Mouse (Mus musculus) lung, postnatal 0 days (tissue): ENCODE results near the gene Klhdc8a. TPM values are rescaled to one million over a fixed set of nuclear protein-coding genes. Genes with fewer than 3 reads are reported as not detected.

ENCODE experiments used
- ATAC-seq: fragments of 200-750 bp; cut with Nextera tagmentation; 2 replicates; pipeline ENCODE4 v1.8.0; 2017; ENCODE audit warnings: moderate library complexity
- DNase-seq: peaks from one replicate; pipeline ENCODE4 v3.0.0-alpha.2; 2016; ENCODE audit warnings: low spot score
- H3K27ac ChIP-seq: fragments of 300-500 bp; sonication (generic); 2 replicates; pipeline ENCODE4 v1.5.1; 2014; ENCODE audit warnings: antibody characterized with exemption, mild to moderate bottlenecking, low read length, mixed read lengths
- H3K27me3 ChIP-seq: fragments of 300-500 bp; sonication (generic); replicated peaks from 2 replicates; pipeline ENCODE4 v1.6.1; 2014; ENCODE audit warnings: low read length, mixed read lengths; ENCODE audit not compliant: insufficient read depth
- H3K36me3 ChIP-seq: fragments of 300-500 bp; sonication (generic); 2 replicates; pipeline ENCODE4 v1.6.1; 2014; ENCODE audit warnings: low read length, mixed read lengths; ENCODE audit not compliant: insufficient read depth
- H3K4me1 ChIP-seq: fragments of 300-500 bp; sonication (generic); 2 replicates; pipeline ENCODE4 v1.6.1; 2014; ENCODE audit warnings: antibody characterized with exemption, low read depth, low read length, mixed read lengths; ENCODE audit not compliant: insufficient read depth
- H3K4me2 ChIP-seq: fragments of 300-500 bp; sonication (generic); replicated peaks from 2 replicates; pipeline ENCODE4 v1.6.1; 2014; ENCODE audit warnings: low read depth, mild to moderate bottlenecking, low read length, moderate library complexity, mixed read lengths
- H3K4me3 ChIP-seq: fragments of 300-500 bp; sonication (generic); 2 replicates; pipeline ENCODE4 v1.5.1; 2014; ENCODE audit warnings: low read depth, low read length
- H3K9ac ChIP-seq: fragments of 300-500 bp; sonication (generic); replicated peaks from 2 replicates; pipeline ENCODE4 v1.6.1; 2014; ENCODE audit warnings: low read depth, mild to moderate bottlenecking
- H3K9me3 ChIP-seq: fragments of 300-500 bp; sonication (generic); 2 replicates; pipeline ENCODE4 v1.6.1; 2016; ENCODE audit warnings: low read length, mixed read lengths
- CTCF ChIP-seq: IDR thresholded peaks from 2 replicates; pipeline ENCODE4 v1.5.1; 2016; ENCODE audit warnings: antibody characterized with exemption, mild to moderate bottlenecking
- EP300 ChIP-seq: IDR thresholded peaks from 2 replicates; pipeline ENCODE4 v1.6.1; 2016; ENCODE audit warnings: antibody characterized with exemption, mild to moderate bottlenecking, control low read depth
- WGBS: fragments of 180-500 bp; shearing (Covaris S2); extraction: QIAGEN DNeasy Blood & Tissue Kit; methylation state at CpG from one replicate; pipeline ENCODE4 v1.1.7; 2014; 5-methylcytosine and 5-hydroxymethylcytosine counted together
- polyA plus RNA-seq: library from polyadenylated mRNA; unstranded; fragments of >200 nt; fragmentation: Nextera tagmentation; extraction: Ambion mirVana; gene quantifications from 2 replicates; pipeline ENCODE4 v1.2.1, GENCODE M21; 2015

Gene Klhdc8a
- 4.1 and 4.4 TPM in 2 replicates for polyA plus RNA-seq

DNA sequence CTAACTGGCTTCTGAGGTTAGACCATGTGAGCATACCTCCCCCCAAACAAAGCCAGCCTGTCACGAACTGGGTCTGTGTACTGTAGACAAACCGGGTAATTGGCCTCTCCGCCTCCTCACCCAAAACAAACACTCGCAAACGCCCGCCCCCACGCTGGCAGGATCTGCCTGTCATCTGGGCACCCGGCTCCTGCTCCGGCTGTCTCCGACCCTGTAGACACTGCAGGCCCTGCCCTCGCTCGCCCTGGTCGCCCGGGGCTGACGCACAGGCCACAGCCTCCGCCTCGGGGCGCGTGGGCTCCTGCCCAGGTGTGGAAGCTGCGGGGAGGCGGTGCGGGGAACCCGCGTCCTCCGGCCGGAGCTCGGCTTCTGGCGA is at the start of gene Klhdc8a:
Gene Klhdc8a (plus strand): TSS at position 202 of the 376 bp plus-strand sequence.
- H3K4me2 ChIP-seq: peak within 1 kb of the TSS; percentile 98
- 2% methylated on average over 23 of the region's 28 CpGs for WGBS
- H3K9ac ChIP-seq: peak within 1 kb of the TSS; percentile 61
- H3K4me1 ChIP-seq: peaks cover 10% of the 10 kb centered on the region; the same call in 1 of the 2 replicates
- no peaks in the 10 kb centered on the region for H3K9me3 ChIP-seq
- TF ChIP-seq CTCF (no peak), EP300 (no peak)
- ATAC-seq (peak; percentile 56), DNase-seq (peak; percentile 72)
- H3K27me3 ChIP-seq: 0 out of 2 replicates have a peak, but pooled peaks cover 3% of the 10 kb centered on the region
- peak within 1 kb of the TSS; percentile 52 for H3K4me3 ChIP-seq
- H3K27ac ChIP-seq: peak within 1 kb of the TSS; percentile 70
- no peaks in the 10 kb centered on the region for H3K36me3 ChIP-seq

DNA sequence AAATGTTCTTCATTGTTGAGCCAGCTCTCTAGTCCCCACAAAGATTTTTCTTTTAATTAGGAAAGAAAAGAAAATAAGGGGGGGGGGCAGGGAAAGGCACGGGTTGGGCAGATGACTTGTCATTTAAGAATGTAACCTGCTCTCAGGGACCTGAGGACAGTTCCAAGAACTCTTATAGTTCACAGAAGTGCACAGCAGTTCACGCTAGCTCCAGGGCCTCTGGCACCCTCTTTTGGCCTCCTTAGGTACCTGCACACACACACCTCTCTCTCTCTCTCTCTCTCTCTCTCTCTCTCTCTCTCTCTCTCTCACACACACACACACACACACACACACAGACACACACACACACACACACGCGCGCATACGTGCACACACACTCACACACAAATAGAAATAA is 44.0 kb upstream of the Klhdc8a start:
- no peak for TF ChIP-seq EP300
- TF ChIP-seq CTCF: peak; percentile 41
- ATAC-seq (peak; percentile 62), DNase-seq (peak; percentile 50)
- Histone ChIP-seq H3K27ac (no peak overlapping the region), H3K9me3 (no peaks in the 10 kb centered on the region), H3K4me1 (no peaks in the 10 kb centered on the region), H3K4me3 (no peak overlapping the region), H3K9ac (no peak overlapping the region), H3K4me2 (no peak overlapping the region), H3K36me3 (no peaks in the 10 kb centered on the region), H3K27me3 (no peaks in the 10 kb centered on the region)
- 72% methylated on average over 6 of the region's 6 CpGs for WGBS

DNA sequence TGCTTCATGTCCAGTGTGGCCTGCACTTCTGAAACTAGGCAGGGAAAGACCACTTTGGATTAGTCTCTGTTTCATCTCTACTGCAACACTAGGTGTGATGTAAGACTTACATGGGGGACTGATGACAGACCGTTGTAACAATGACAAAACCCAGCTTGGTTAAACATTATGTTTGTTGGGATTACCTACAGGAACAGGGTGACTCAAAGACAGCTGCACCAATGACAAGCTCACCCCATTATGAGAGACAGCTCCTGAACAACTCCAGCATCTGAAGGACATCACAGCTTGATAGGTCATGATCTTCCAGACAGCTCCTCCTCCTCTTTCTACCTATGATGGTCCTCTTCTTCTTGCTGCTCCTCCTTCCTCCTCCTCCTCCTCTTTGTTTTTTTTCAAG is 38.1 kb upstream of the Klhdc8a start:
- Histone ChIP-seq H3K9ac (no peak overlapping the region), H3K9me3 (no peaks in the 10 kb centered on the region), H3K4me1 (no peaks in the 10 kb centered on the region), H3K4me3 (no peak overlapping the region), H3K36me3 (no peaks in the 10 kb centered on the region), H3K4me2 (no peak overlapping the region), H3K27ac (no peak overlapping the region), H3K27me3 (no peaks in the 10 kb centered on the region)
- DNase-seq (peak; percentile 62), ATAC-seq (peak; percentile 73)
- TF ChIP-seq CTCF (no peak), EP300 (no peak; the same call in 1 of the 2 replicates)
- 71% methylated on average over 1 of the region's 1 CpGs for WGBS

DNA sequence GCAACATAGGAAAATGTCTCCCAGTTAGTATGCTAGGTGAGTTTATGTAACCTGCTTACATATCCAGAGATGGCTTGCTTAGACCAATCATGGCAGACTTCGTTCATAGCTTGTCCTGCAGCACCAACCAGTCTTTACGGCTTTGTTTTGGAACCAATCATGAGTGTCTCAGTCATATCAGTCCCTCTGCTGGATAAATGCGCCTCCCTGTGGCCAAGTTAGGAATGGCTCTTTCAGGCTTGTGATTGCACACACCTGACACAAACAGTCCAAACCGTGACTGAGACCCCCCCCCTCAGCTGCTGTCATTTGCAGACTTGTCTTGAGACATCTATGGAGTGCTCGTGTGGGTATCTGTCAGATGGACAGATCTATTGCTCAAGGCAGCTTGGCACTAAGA is 37.4 kb upstream of the Klhdc8a start:
- H3K4me2 ChIP-seq: no peak overlapping the region
- no peaks in the 10 kb centered on the region for H3K9me3 ChIP-seq
- no peak overlapping the region for H3K4me3 ChIP-seq
- no peaks in the 10 kb centered on the region for H3K27me3 ChIP-seq
- no peak for ATAC-seq
- no peak for DNase-seq
- H3K4me1 ChIP-seq: peaks cover under 1% of the 10 kb centered on the region; the same call in 1 of the 2 replicates
- TF ChIP-seq CTCF: peak; percentile 68
- no peak for TF ChIP-seq EP300
- H3K9ac ChIP-seq: no peak overlapping the region
- no peaks in the 10 kb centered on the region for H3K36me3 ChIP-seq
- 59% methylated on average over 5 of the region's 5 CpGs for WGBS
- H3K27ac ChIP-seq: no peak overlapping the region

DNA sequence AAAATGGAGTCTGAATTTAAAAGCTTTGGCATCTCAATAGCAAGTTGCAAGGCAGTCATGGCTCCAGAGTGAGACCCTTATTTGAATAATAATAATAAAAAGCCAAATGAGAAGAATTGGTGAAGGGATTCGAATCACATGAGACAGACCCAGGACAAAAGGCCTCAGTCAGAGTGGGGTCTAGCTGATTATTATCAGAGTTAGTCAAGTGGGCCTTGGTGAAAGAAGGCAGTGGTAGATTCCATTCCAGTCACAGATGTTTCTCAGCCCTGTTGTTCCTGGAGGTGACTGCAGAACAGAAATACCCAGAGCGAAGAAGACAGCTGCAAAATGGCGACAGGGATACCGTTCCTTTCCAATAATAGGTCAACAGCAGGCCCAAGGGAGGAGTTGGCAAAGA is 34.8 kb upstream of the Klhdc8a start:
- H3K4me1 ChIP-seq: peaks cover 7% of the 10 kb centered on the region; the same call in 1 of the 2 replicates
- H3K4me3 ChIP-seq: no peak overlapping the region
- 89% methylated on average over 4 of the region's 4 CpGs for WGBS
- H3K9me3 ChIP-seq: no peaks in the 10 kb centered on the region
- no peaks in the 10 kb centered on the region for H3K36me3 ChIP-seq
- no peak overlapping the region for H3K9ac ChIP-seq
- TF ChIP-seq EP300: no peak
- H3K27me3 ChIP-seq: no peaks in the 10 kb centered on the region
- ATAC-seq (no peak), DNase-seq (no peak)
- no peak overlapping the region for H3K4me2 ChIP-seq
- no peak overlapping the region for H3K27ac ChIP-seq

DNA sequence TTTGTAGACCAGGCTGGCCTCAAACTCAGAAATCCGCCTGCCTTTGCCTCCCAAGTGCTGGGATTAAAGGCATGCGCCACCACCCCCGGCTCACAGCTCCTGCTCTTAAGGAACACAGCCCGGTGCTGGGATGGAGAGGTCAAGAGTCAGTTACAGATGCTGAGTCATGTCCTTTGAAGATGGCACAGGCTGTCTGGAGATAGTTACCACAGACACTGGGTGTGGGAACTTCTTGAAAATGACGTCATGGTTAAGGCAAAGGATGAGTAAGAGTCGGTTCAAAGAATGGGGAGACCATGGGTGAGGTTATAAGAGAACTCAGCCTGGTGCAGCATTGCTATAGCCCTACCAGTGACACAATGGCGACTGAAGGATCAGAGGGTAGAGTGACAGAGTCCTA is 33.8 kb upstream of the Klhdc8a start:
- peak; percentile 26 for DNase-seq
- Histone ChIP-seq H3K36me3 (no peaks in the 10 kb centered on the region), H3K4me2 (no peak overlapping the region), H3K9me3 (no peaks in the 10 kb centered on the region), H3K27ac (no peak overlapping the region), H3K27me3 (no peaks in the 10 kb centered on the region), H3K4me3 (no peak overlapping the region), H3K9ac (no peak overlapping the region), H3K4me1 (peaks cover 7% of the 10 kb centered on the region; the same call in 1 of the 2 replicates)
- WGBS: 57% methylated on average over 7 of the region's 7 CpGs
- ATAC-seq: no peak
- TF ChIP-seq CTCF: no peak
- TF ChIP-seq EP300: peak; percentile 26; the same call in 1 of the 2 replicates
